Mouse (Mus musculus): ENCODE measurements around the gene Rhot1.
A peak's percentile ranks its signal among the peaks of the same experiment; 100 is the strongest.
"Not testable (repeated sequence)": the region's sequence is repeated elsewhere in the genome, so short reads cannot be mapped to it uniquely, and the experiment has no call there.

Gene Rhot1

GRCm38 (mm10) chr11:80193827-80194226 is 15.0 kb upstream of the Rhot1 start:
- peak; percentile 66 for DNase-seq (ENCODE audit: low spot score)

DNA sequence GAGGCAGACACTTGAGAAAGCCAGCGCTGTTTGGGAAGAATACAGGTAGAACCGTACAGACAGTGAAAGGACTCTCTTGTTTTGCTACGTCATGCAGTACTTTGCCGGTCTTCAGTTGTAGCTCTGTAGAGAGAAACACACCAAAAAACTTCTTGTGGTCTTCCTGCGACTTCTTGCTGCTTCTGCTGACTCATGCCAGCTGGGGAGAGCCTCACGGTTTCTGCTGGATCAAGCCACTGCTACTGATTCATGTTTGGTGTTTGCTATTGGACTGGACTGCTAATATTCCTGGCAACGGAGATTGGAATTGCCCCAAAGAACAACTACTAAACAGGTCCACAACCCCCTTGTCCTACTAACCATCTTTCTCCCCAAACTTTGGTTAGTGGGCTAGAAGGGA is 12.5 kb upstream of the Rhot1 start:
- no peak for DNase-seq (ENCODE audit: low spot score)

DNA sequence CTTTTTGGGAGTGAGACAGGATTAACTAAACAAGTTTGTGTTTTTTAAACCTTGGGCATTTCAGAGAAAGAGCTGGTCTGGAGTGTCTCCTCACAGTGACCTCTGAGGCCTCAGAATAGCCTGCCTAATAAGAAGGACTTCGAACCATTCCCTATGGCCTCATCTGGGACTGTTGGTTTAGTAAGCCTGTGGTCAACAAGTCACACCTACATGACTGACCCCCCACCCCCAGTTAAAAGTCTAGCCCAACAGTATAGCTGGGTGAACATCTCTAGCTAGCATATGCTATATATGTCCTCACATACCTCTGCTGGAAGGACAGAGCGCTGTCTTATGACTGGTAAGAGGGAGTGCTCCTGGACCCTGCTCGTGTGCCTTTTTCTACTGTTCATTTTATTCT is 9.5 kb upstream of the Rhot1 start:
- DNase-seq (ENCODE audit: low spot score): no peak

DNA sequence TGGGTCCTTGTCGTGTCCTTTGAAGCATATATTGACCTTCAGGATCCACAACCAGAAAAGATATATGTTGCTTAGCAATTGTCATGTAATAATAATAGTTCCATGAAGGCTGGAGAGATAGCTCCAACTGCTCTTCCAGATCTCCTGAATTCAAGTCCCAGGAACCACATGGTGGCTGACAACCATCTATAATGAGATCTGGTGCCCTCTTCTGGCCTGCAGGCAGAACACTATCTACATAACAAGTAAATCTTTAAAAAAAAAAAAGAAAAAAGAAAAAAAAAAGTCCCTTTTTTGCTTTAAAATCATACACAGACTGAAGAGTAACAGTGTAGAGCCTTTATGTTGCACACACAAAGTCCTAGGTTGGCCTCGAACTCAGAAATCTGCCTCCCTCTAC is 9.0 kb upstream of the Rhot1 start:
- no peak for DNase-seq (ENCODE audit: low spot score)

- DNase-seq (ENCODE audit: low spot score): no peak
These were observed 8.5 kb upstream of the Rhot1 start for GRCm38 (mm10) chr11:80200326-80200725.

- no peak for DNase-seq (ENCODE audit: low spot score)
These were observed 6.5 kb upstream of the Rhot1 start for GRCm38 (mm10) chr11:80202296-80202695.

GRCm38 (mm10) chr11:80204037-80204436 is 4.8 kb upstream of the Rhot1 start:
- no peak for DNase-seq (ENCODE audit: low spot score)

DNA sequence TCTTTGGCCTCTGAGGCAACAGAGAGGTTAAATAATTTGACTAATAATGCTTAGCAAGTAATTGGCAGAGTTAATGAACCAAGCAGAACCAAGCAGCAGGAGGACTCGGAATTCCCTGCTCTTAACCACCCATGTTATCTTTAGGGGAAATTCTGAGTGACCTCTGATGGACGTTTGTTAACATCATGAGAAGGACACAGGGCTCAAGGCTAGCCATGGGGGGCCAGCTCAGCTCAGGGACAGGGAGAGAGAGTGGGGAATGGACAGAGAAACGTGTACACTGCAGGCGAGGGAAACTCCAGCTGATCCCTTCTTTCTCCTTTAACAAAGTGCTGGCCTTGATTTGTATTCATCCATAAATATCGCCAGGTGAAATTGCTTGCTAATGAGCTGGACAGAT is 3.9 kb upstream of the Rhot1 start:
- no peak for DNase-seq (ENCODE audit: low spot score)

DNA sequence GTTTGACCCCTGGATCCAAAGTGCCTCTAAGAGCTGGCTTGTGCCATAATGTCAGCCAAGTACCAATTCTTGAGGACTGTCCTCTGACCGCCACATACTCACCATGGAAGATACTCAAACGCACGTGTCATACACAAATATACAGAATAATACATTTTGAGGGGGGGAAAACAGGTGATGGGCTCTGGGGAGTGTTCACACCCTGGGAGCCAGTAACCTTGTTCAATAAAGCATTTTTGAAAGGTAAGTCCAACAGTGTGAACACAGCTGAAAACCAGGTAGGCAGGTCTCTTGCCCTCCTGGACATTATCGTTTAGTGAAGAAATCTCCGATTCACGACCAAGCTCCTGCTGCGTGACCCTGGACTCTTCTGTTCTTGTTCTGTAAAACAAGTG is 357 bp upstream of the Rhot1 start:
- DNase-seq (ENCODE audit: low spot score): no peak

- no peak for DNase-seq (ENCODE audit: low spot score)
These were observed 1.5 kb downstream of the Rhot1 start for GRCm38 (mm10) chr11:80210321-80210720.

DNA sequence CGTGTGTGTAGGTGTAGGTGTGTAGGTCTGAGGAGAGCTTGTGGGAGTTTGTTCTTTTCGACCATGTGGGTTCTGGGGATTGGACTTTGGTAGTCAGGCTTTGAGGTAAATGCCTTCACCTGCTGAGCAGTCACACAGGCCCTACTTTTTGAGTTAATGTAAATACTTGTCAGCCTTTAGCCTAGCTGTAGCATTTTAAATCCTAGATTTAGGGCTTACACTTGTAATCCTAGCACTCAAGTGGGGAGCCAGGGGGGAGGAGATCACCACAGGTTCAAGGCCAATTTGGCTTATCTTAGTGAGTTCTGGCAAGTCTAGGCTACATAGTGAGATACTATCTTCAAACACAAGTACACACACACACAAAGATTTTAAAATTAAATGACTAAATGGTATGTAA is 3.5 kb downstream of the Rhot1 start:
- DNase-seq (ENCODE audit: low spot score): no peak

DNA sequence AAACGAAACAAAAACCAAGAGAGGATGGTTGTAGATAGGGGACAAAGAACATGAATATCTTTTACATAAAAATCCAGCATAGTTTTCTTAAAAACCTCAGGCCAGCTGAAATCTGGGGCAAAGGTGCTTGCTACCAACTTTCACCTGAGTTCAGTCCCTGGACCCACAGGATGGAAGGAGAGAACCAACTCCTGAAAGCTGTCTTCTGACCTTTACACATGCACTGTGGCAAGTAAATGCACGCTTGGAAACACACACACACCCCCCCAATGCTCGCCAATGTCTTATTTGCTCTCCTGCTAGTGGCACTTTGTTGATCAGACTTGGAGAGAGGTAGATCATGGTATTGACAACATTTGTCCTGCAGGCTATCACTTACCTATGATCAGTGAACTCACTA is 6.5 kb downstream of the Rhot1 start:
- no peak for DNase-seq (ENCODE audit: low spot score)

DNA sequence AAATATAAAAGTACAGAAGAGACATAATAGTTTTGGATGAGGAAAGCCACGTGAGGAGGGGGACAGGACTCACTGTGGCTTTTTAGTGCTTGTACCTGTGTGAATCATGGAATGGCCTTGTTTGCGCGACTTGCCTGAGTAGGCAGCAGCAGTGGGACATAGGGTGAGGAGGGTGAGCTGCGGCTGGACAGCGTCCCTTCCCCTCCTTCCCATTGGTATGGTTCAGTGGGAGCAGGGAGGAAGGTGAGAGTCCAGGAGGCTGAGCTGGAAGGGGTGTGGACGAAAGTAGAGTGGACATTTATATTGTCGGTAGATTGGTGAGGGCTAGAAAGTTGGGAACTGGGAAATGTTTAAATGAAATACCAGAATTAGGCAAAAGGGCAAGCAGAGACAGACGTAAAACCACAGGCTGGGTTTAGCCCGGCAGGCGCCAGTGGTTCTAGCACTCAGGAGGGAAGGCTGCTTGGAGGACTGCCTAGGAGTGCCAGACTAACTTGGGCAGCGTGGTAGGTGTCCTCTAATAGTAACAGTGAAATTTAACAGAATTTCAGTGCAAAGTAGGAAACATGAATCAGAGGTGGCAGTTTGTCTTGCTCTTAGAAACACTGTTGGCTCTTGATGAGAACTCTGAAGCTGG is 10.0 kb downstream of the Rhot1 start:
- no peak for DNase-seq (ENCODE audit: low spot score)

DNA sequence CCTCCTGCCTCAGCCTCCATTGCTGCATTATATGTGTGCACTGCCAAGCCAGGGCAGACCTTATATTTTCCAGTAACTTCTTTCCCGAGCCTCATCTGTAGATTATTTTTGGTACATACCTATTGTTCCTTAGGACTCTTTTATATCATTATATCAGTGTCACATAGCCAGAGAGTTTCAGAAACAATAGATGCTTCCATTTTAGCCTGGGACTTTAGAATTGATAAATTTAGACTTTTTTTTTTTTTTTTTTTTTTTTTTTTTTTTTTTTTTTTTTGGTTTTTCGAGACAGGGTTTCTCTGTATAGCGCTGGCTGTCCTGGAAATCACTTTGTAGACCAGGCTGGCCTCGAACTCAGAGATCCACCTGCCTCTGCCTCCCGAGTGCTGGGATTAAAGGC is 21.2 kb downstream of the Rhot1 start:
- not testable (repeated sequence) for DNase-seq (ENCODE audit: low spot score)

DNA sequence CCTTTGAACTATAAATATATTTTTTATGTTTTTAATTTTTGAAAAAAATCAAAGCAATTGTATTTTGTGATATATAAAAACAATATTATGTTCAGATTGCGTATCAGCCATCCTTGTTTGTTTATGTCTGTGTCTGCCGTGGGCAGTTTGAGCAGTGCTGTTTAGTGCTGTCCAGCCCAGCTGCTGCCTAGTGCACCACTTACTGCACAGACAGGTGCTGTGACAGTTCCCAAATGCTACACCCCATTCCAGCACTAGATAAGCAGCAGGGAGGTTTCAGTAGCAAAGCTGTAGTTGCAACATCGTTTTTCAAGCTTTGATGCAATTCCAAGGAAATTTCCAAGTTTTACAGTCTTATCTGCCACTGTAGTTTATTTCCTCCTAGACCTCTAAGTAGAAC is 28.5 kb downstream of the Rhot1 start:
- DNase-seq (ENCODE audit: low spot score): no peak

DNA sequence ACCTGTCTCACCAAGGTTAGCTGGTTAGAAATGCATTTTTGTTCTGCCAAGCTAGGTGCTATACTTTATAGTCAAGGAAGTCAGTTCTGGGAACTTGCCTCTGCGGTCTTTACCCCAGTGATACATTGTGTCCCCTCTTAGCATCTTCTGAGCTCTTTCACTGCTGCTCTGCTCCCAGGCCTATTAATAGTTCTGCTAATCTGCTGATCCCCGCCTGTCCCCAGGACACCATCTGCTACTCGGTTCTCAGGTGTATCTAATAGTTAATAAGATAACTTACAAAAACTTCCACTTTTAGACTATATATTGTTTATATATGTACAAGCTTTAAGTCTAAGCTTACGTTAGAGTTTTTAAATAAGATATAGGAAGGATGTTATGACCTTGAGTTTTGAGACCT is 29.5 kb downstream of the Rhot1 start:
- DNase-seq (ENCODE audit: low spot score): no peak

GRCm38 (mm10) chr11:80247026-80247425 is 38.2 kb downstream of the Rhot1 start:
- no peak for DNase-seq (ENCODE audit: low spot score)

DNA sequence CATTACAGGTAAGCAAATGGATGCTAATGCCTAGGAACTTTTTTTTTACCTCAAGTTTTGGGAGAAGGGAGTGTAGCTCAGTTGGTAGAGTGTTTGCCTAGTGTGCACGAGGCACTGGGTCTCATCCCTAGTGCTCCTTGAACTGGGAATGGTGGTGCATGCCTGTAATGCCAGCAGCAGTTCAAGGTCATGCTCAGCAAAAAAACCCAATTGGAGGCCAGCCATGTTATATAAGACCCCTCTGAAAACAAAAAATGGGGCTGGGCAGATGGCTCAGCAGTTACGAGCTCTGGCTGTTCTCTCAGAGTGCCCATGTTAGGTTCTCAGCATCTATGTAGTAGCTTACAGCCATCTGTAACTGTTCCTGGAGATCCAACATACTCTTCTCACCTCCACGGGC is 39.7 kb downstream of the Rhot1 start:
- no peak for DNase-seq (ENCODE audit: low spot score)

DNA sequence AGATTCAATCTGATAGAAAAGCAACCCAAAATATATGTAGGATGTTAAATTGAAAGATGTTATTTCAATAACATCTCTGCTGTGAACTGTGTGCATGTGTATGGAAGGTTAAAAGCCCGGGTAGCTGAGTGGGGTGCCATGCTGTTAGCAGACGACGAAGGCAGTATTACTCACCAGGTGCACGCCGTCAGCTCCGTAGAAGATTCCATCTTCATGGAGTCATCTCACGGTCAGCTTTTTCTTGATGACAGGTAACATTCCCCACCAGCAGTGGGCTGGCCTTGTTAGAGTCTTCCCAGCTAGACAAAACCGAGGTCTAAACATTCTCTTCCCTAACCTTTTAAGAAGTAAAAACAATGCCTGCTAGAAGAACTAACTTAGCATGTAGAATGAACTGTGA is 55.3 kb downstream of the Rhot1 start:
- DNase-seq (ENCODE audit: low spot score): no peak

DNA sequence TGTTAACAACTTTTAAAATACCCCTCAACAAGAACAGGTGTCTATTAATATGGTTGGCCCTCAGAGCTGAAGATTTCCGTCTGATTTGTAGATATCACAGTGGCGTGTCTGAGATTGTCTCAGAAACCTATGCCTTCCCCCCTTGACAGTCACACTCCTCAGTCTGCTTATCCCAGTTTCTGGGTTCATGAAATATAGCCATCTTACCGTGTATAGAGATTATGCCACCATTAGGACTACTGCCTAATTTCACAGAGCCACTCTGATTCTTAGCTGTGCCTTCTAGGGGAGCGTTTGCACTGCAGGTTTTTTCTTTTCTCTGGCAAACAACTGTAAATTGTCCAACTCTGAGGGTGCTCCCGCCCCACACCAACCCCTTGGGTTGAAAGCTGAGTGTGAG is 62.3 kb downstream of the Rhot1 start:
- DNase-seq (ENCODE audit: low spot score): no peak

GRCm38 (mm10) chr11:80275011-80275410 is 66.2 kb downstream of the Rhot1 start:
- DNase-seq (ENCODE audit: low spot score): no peak

DNA sequence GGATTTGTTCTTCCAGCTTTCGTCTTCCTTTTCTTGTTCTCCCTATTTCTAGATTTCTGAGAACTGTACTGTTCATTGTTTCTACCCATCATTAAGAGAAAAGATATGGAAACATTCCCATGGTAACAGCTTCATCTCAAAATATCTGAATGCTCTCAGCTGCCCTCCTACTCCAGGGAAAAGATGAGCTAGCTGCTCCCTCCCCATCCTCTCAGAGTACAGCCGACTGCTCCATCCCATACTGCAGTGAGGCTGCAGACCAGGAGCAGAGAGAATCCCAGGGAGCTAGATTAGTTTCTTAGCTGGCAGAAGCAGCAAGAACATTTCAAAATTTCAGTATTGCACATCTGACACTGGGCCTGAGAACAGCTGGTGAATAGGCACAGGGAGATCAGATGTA is 69.2 kb downstream of the Rhot1 start:
- DNase-seq (ENCODE audit: low spot score): no peak

GRCm38 (mm10) chr11:80283786-80284185 is 75.0 kb downstream of the Rhot1 start:
- peak; percentile 68 for DNase-seq (ENCODE audit: low spot score)

DNA sequence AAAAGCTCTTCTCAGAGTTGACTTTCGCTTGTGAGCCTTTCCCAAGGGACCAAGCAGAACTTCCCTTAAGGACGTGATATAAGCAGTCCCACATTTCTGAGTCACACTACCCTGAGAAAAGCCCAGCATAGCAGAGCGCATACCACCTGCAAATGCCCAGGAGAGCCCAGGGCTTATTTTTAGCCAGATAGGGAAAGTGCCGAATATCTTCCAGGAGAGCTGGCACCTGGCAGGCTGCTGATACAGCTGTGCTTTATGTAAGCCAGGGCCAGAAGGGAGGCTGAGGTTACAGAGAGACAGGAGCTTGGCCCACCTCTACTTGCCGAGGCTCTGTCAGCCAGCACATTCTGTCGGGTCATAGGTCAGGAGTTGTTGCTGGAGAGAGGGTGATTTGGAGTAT is 75.8 kb downstream of the Rhot1 start:
- no peak for DNase-seq (ENCODE audit: low spot score)

DNA sequence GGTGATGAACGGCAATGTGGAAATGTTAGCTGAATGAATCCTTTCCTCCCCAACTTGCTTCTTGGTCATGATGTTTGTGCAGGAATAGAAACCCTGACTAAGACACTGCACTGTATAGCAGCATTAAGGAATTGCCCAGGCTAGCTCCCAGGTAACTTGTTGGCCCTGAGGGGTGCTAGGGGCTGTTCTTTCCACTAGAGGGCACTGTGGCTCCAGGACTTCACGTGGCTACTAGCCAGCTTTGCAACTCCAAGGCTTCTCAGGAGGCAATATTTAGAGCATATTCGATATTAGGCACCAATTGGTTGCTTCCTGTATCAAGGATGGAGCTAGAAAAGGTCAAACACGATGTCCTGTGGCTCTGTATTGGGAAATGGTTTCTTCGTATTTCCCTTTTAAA is 78.3 kb downstream of the Rhot1 start:
- DNase-seq (ENCODE audit: low spot score): peak; percentile 78
